Mouse (Mus musculus) MEL (cell line): ENCODE results near the gene Porcn.

Experiments
- CHD2 ChIP-seq: IDR thresholded peaks from 2 replicates; pipeline ENCODE4 v1.6.1; 2011; ENCODE audit warnings: low read length, improper control_type of control experiment
- CTCF ChIP-seq, 3 experiments: IDR thresholded peaks in 2 of 3; conservative IDR thresholded peaks in 1 of 3; 2 replicates each; pipeline ENCODE4 v1.5.1; 2011 to 2012; ENCODE audit warnings: low read length in 3 of 3, low read depth in 2 of 3, mild to moderate bottlenecking in 2 of 3, improper control_type of control experiment in 1 of 3, inconsistent platforms in 1 of 3, mixed read lengths in 1 of 3, moderate library complexity in 1 of 3; ENCODE audit not compliant: control insufficient read depth in 1 of 3, insufficient read depth in 1 of 3, poor library complexity in 1 of 3, severe bottlenecking in 1 of 3
- E2F4 ChIP-seq: IDR thresholded peaks from 2 replicates; pipeline ENCODE4 v1.6.1; 2011; ENCODE audit warnings: low read depth, low read length, improper control_type of control experiment, borderline replicate concordance
- ELF1 ChIP-seq: IDR thresholded peaks from 2 replicates; pipeline ENCODE4 v1.6.1; 2014; ENCODE audit warnings: low read depth, mild to moderate bottlenecking, inconsistent platforms, low read length, improper control_type of control experiment, moderate library complexity
- EP300 ChIP-seq, 2 experiments: IDR thresholded peaks; 2 replicates each; pipeline ENCODE4 v1.6.1; 2011; ENCODE audit warnings: improper control_type of control experiment in 2 of 2, low read length in 2 of 2, low read depth in 1 of 2, mild to moderate bottlenecking in 1 of 2
- GATA1 ChIP-seq: IDR thresholded peaks from 2 replicates; pipeline ENCODE4 v1.6.1; 2011; ENCODE audit warnings: low read depth, low read length, improper control_type of control experiment
- MAFK ChIP-seq: IDR thresholded peaks from 2 replicates; pipeline ENCODE4 v1.6.1; 2011; ENCODE audit warnings: low read depth, mild to moderate bottlenecking, low read length, improper control_type of control experiment, borderline replicate concordance
- POLR2AphosphoS5 ChIP-seq: IDR thresholded peaks from 2 replicates; pipeline ENCODE4 v1.6.1; 2012; ENCODE audit warnings: low read depth, borderline replicate concordance, mild to moderate bottlenecking, inconsistent platforms, low read length, moderate library complexity, mixed read lengths
- SMC3 ChIP-seq: IDR thresholded peaks from 2 replicates; pipeline ENCODE4 v1.6.1; 2011; ENCODE audit warnings: low read depth, low read length, improper control_type of control experiment
- ZC3H11A ChIP-seq: IDR thresholded peaks from 2 replicates; pipeline ENCODE4 v1.6.1; 2012; ENCODE audit warnings: low read depth, mild to moderate bottlenecking, inconsistent platforms, low read length, improper control_type of control experiment
- ZNF384 ChIP-seq: IDR thresholded peaks from 2 replicates; pipeline ENCODE4 v1.6.1; 2012; ENCODE audit warnings: low read depth, mild to moderate bottlenecking, inconsistent platforms, low read length, improper control_type of control experiment

- no peak for TF ChIP-seq CTCF (IDR thresholded peaks at IDR 0.05 in 2 of 3, conservative IDR thresholded peaks at IDR 0.05 in 1 of 3; ENCODE audit: control insufficient read depth in 1 of 3, insufficient read depth in 1 of 3, low read depth in 2 of 3, low read length in 3 of 3, poor library complexity in 1 of 3, severe bottlenecking in 1 of 3)
- no peak for TF ChIP-seq POLR2AphosphoS5
- TF ChIP-seq MAFK: no peak
- TF ChIP-seq CHD2: no peak
- TF ChIP-seq GATA1: no peak
- TF ChIP-seq SMC3: no peak
- no peak for TF ChIP-seq E2F4
- no peak for TF ChIP-seq ZC3H11A
- no peak for TF ChIP-seq ELF1
- TF ChIP-seq EP300 (IDR thresholded peaks at IDR 0.05; ENCODE audit: low read depth in 1 of 2, low read length in 2 of 2): no peak
- no peak for TF ChIP-seq ZNF384
Measured at GRCm38 (mm10) chrX:8182871-8183540, 23.3 kb downstream of the Porcn start.
